Mouse (Mus musculus): Measurements from ENCODE around the gene Ttc7b. TPM values are rescaled to one million over a fixed set of nuclear protein-coding genes. Genes with fewer than 3 reads are reported as not detected.

Gene Ttc7b
- total RNA-seq, 1 experiment = 19.0 TPM

GRCm38 (mm10) chr12:100456257-100456975 is 64.2 kb downstream of the Ttc7b start:
- peaks cover 7% of the 10 kb centered on the region; the same call in 1 of the 2 replicates for H3K36me3 ChIP-seq (ENCODE audit: control insufficient read depth, insufficient read depth, low read length, poor library complexity, severe bottlenecking)
- DNase-seq (ENCODE audit: low read depth, low spot score) = no peak
- TF ChIP-seq HCFC1 (IDR thresholded peaks at IDR 0.05; ENCODE audit: borderline replicate concordance, insufficient read depth, low read length) = no peak
- no peak for TF ChIP-seq MAFK (IDR thresholded peaks at IDR 0.05; ENCODE audit: insufficient read depth, low read depth, low read length)
- TF ChIP-seq ZC3H11A (IDR thresholded peaks at IDR 0.05; ENCODE audit: borderline replicate concordance, low read depth, low read length) = no peak
- TF ChIP-seq ZNF384 (IDR thresholded peaks at IDR 0.05; ENCODE audit: low read depth, low read length) = no peak
- TF ChIP-seq CHD2 (IDR thresholded peaks at IDR 0.05; ENCODE audit: low read depth, low read length) = no peak
- no peak overlapping the region for H3K4me3 ChIP-seq (ENCODE audit: insufficient read depth in 1 of 2, low read depth in 1 of 2, low read length in 2 of 2, poor library complexity in 1 of 2, severe bottlenecking in 1 of 2)
- no peak overlapping the region for H3K27ac ChIP-seq (ENCODE audit: insufficient read depth, low read depth, low read length, poor library complexity, severe bottlenecking)
- no peaks in the 10 kb centered on the region for H3K9me3 ChIP-seq (ENCODE audit: control insufficient read depth, insufficient read depth, low read depth, low read length)
- H3K4me1 ChIP-seq (ENCODE audit: control insufficient read depth in 2 of 2, insufficient read depth in 2 of 2, low read length in 2 of 2, poor library complexity in 1 of 2) = peaks cover 0 to 2% of the 10 kb centered on the region in 2 experiments; a peak in 1 of 4 replicates
- in situ Hi-C loops (cut with MboI; ENCODE audit: low sequenced_read_pairs in 2 of 2, unreplicated experiment in 2 of 2) = no loop called here
- H3K9ac ChIP-seq (ENCODE audit: insufficient read depth, low read depth, low read length, poor library complexity, severe bottlenecking) = no peak overlapping the region

- in situ Hi-C loops (cut with MboI; ENCODE audit: low sequenced_read_pairs in 2 of 2, unreplicated experiment in 2 of 2) = no loop called here
- no peak for DNase-seq (ENCODE audit: low read depth, low spot score)
- Histone ChIP-seq H3K27ac (ENCODE audit: insufficient read depth, low read depth, low read length, poor library complexity, severe bottlenecking) (no peak overlapping the region), H3K9me3 (ENCODE audit: control insufficient read depth, insufficient read depth, low read depth, low read length) (no peaks in the 10 kb centered on the region), H3K36me3 (ENCODE audit: control insufficient read depth, insufficient read depth, low read length, poor library complexity, severe bottlenecking) (peaks cover 7% of the 10 kb centered on the region; the same call in 1 of the 2 replicates), H3K4me1 (ENCODE audit: control insufficient read depth in 2 of 2, insufficient read depth in 2 of 2, low read length in 2 of 2, poor library complexity in 1 of 2) (peaks cover 0 to 2% of the 10 kb centered on the region in 2 experiments; a peak in 1 of 4 replicates), H3K9ac (ENCODE audit: insufficient read depth, low read depth, low read length, poor library complexity, severe bottlenecking) (no peak overlapping the region), H3K4me3 (ENCODE audit: insufficient read depth in 1 of 2, low read depth in 1 of 2, low read length in 2 of 2, poor library complexity in 1 of 2, severe bottlenecking in 1 of 2) (no peak overlapping the region)
- no peak for TF ChIP-seq CHD2 (IDR thresholded peaks at IDR 0.05; ENCODE audit: low read depth, low read length)
- TF ChIP-seq MAFK (IDR thresholded peaks at IDR 0.05; ENCODE audit: insufficient read depth, low read depth, low read length) = no peak
- no peak for TF ChIP-seq ZNF384 (IDR thresholded peaks at IDR 0.05; ENCODE audit: low read depth, low read length)
- no peak for TF ChIP-seq ZC3H11A (IDR thresholded peaks at IDR 0.05; ENCODE audit: borderline replicate concordance, low read depth, low read length)
- no peak for TF ChIP-seq HCFC1 (IDR thresholded peaks at IDR 0.05; ENCODE audit: borderline replicate concordance, insufficient read depth, low read length)
These were observed 65.2 kb downstream of the Ttc7b start for GRCm38 (mm10) chr12:100455453-100455852.

GRCm38 (mm10) chr12:100447701-100448277 is 72.8 kb downstream of the Ttc7b start:
- Histone ChIP-seq H3K4me1 (ENCODE audit: control insufficient read depth in 2 of 2, insufficient read depth in 2 of 2, low read length in 2 of 2, poor library complexity in 1 of 2) (no peaks in the 10 kb centered on the region), H3K36me3 (ENCODE audit: control insufficient read depth, insufficient read depth, low read length, poor library complexity, severe bottlenecking) (peaks cover 2% of the 10 kb centered on the region), H3K9ac (ENCODE audit: insufficient read depth, low read depth, low read length, poor library complexity, severe bottlenecking) (no peak overlapping the region), H3K9me3 (ENCODE audit: control insufficient read depth, insufficient read depth, low read depth, low read length) (no peaks in the 10 kb centered on the region), H3K4me3 (ENCODE audit: insufficient read depth in 1 of 2, low read depth in 1 of 2, low read length in 2 of 2, poor library complexity in 1 of 2, severe bottlenecking in 1 of 2) (no peak overlapping the region), H3K27ac (ENCODE audit: insufficient read depth, low read depth, low read length, poor library complexity, severe bottlenecking) (no peak overlapping the region)
- TF ChIP-seq ZNF384 (IDR thresholded peaks at IDR 0.05; ENCODE audit: low read depth, low read length) = no peak
- TF ChIP-seq CHD2 (IDR thresholded peaks at IDR 0.05; ENCODE audit: low read depth, low read length) = no peak
- no peak for TF ChIP-seq ZC3H11A (IDR thresholded peaks at IDR 0.05; ENCODE audit: borderline replicate concordance, low read depth, low read length)
- no peak for TF ChIP-seq HCFC1 (IDR thresholded peaks at IDR 0.05; ENCODE audit: borderline replicate concordance, insufficient read depth, low read length)
- no peak for TF ChIP-seq MAFK (IDR thresholded peaks at IDR 0.05; ENCODE audit: insufficient read depth, low read depth, low read length)
- in situ Hi-C loops (cut with MboI; ENCODE audit: low sequenced_read_pairs in 2 of 2, unreplicated experiment in 2 of 2) = no loop called here
- no peak for DNase-seq (ENCODE audit: low read depth, low spot score)

- H3K4me3 ChIP-seq (ENCODE audit: insufficient read depth in 1 of 2, low read depth in 1 of 2, low read length in 2 of 2, poor library complexity in 1 of 2, severe bottlenecking in 1 of 2) = no peak overlapping the region
- peaks cover 2% of the 10 kb centered on the region for H3K36me3 ChIP-seq (ENCODE audit: control insufficient read depth, insufficient read depth, low read length, poor library complexity, severe bottlenecking)
- no peaks in the 10 kb centered on the region for H3K4me1 ChIP-seq (ENCODE audit: control insufficient read depth in 2 of 2, insufficient read depth in 2 of 2, low read length in 2 of 2, poor library complexity in 1 of 2)
- no peaks in the 10 kb centered on the region for H3K9me3 ChIP-seq (ENCODE audit: control insufficient read depth, insufficient read depth, low read depth, low read length)
- DNase-seq (ENCODE audit: low read depth, low spot score) = no peak
- H3K9ac ChIP-seq (ENCODE audit: insufficient read depth, low read depth, low read length, poor library complexity, severe bottlenecking) = no peak overlapping the region
- no peak for TF ChIP-seq CHD2 (IDR thresholded peaks at IDR 0.05; ENCODE audit: low read depth, low read length)
- in situ Hi-C loops (cut with MboI; ENCODE audit: low sequenced_read_pairs in 2 of 2, unreplicated experiment in 2 of 2) = no loop called here
- H3K27ac ChIP-seq (ENCODE audit: insufficient read depth, low read depth, low read length, poor library complexity, severe bottlenecking) = no peak overlapping the region
These were observed 73.5 kb downstream of the Ttc7b start for GRCm38 (mm10) chr12:100447161-100447560.
